Mouse (Mus musculus) kidney, postnatal 14 days (tissue): ENCODE measurements around the gene Pecam1.
A peak's percentile ranks its signal among the peaks of the same experiment; 100 is the strongest.
"Not testable (repeated sequence)": the region's sequence is repeated elsewhere in the genome, so short reads cannot be mapped to it uniquely, and the experiment has no call there.

Experiments used
- DNase-seq: peaks from one replicate; pipeline ENCODE4 v3.0.0; 2022; ENCODE audit warnings: mixed read lengths

Gene Pecam1

DNA sequence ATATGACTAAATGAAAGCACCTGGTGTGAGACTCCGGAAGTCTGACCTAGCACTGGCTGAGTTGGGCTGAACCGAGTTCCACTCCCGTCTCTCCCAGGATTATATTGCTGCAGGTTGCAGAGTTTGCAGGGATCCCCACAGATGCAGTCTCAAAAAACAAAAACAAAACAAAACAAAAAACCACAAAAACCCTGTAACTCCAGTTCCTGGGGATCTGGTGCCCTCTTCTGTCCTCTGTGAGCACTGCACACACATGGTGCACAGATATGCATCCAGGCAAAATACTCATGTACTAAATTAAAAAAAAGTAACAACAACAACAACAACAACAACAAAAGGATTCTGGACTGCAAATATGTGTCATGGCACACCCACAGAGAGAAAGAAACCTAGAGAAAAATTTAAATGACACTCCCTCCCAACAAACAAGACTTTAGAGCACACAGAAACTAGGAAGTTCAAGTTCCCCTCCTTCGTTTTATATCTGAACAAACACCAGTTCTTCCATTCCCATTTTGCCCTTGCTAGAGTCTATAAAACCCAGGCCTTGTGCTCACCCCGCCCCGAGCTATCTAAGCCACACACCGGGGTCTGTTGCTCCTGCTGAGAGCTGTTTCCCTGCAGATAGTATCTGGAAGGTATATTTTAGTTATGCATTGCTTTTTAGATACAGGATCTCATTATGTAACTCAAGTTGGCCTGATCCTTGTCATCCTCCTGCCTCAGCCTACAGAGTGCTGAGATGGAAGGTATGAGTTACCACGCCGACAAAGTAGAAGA is 20.0 kb upstream of the Pecam1 start:
- no peak for DNase-seq

DNA sequence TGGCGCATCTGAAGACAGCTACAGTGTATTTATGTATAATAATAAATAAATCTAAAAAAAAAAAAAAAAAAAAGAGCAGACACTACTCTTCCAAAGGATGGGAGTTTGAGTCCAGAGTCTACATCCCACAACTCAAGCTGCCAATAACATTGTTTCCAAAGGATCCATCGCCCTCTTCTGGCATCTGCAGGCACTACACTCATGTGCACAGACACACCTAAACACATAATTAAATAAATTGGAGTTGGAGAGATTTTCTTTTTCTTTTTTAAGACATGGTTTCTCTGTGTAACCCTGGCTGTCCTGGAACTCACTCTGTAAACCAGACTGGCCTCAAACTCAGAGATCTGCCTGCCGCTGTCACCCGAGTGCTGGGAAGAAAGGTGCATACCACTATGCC is 17.1 kb upstream of the Pecam1 start:
- no peak for DNase-seq

GRCm38 (mm10) chr11:106766611-106767162 is 16.3 kb upstream of the Pecam1 start:
- no peak for DNase-seq

DNA sequence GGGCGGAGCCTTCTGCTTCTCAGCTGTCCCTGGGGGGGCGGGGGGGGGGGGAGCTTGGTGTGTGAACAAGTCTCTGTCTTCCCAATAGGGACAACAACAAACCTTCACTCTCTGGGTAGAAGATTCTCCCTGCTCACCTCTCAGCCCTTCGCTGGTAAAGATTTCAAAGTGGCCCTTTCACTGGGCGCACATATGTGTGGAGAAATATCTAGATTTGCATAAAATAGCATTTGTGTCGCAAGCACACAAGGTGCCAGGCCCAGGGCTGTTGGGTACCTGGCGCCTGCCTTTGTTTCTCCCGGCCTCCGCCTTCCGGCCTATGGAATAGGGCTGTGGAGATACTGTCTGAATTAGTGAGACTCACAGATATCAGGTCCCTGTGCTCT is 12.4 kb upstream of the Pecam1 start:
- DNase-seq, result no peak

DNA sequence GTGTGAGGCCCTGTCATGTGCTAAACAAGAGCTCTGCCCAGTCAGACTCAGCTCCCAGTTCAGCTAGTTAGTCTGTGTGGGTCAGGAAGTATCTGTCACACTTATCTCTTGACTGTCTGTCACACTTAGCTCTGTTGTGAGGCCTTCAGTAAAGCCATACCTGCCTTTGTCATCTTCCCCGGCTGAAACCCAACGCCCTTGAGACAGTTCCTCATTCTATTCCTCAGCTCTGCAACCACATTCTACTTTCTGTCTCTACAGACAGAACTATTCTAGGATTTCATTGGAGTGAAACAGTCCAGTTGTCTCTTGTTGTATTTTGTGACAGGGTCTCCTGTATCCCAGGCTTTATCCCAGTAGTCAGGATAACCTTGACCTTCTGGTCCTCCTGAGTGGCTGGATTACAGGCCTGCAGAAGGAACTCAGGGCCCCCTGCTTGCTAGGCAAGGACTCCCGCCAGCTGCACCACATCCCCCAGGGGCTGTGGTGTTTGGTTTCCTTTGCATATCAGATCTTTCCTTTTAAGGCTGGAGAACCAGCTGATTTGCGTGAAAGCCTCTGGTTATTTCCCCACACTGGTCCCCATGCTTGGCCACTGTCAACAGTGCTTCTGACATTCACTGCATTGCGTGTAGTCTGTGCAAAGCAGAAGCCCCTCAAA is 11.8 kb upstream of the Pecam1 start:
- peak; percentile 48 for DNase-seq

- no peak for DNase-seq
Observed at GRCm38 (mm10) chr11:106760511-106760910, 10.1 kb upstream of the Pecam1 start.

DNA sequence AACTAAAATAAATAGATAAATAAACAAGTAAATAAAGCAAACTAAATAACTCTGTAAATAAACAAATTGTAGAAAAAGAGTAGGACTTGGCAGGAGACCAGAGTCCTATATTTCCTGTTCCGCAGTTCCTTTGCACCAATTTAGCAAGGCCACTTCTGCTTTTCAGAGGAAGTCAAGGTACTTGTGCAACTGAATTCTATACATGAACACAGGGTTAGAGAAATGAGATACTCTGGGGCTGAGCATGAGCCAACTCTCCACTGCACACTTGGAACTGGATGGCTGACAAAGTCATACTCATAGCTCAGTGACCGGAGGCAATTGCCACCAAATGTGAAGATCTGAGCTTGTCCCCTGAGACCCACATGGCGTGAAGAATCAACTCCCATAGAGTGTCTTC is 8.6 kb upstream of the Pecam1 start:
- no peak for DNase-seq

- DNase-seq, result no peak
Observed at GRCm38 (mm10) chr11:106755583-106755982, 5.2 kb upstream of the Pecam1 start.

DNA sequence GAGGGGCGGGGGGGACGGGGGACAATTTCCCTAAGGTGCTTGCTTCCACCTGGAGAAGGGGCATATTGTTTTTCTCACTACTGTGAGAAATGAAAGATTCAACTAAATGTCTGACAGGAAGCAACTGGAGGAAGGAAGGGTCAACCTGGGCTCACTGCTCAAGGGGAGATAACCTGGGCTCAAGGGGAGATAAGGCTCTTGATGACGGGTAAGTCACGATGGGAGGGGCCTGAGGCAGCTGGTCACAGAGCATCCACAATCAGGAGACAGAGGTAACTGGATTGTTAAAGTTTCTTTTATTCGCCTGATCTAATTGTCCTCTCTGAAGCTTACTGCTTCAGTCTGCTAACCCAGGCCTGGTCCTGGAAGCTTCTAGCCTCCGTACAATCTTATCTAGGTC is 2.9 kb upstream of the Pecam1 start:
- DNase-seq, result no peak

DNA sequence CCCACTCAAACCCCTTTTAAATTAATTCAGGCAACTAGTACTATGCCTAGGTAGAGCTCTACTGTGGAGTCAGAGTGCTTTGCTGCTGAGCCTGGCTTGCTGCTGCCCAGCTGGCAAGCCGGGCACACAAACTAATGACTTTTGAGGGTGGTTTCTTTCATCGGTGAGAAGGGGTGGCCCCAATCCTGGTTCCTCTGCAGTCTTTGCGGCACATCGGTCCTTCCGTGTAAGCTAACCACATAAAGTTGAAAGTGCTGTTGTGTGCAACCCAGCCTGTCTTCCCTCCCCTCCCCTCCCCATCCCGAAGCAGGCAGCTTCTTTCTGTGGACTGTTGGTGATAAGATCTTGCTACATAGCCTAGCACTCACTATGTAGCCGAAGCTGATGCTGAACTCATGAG is 1.7 kb upstream of the Pecam1 start:
- DNase-seq, result no peak

- DNase-seq, result no peak
Observed at GRCm38 (mm10) chr11:106751039-106752018, 901 bp upstream of the Pecam1 start, which contains the start of gene Milr1. TSS of gene Milr1 (plus strand) at chr11:106751226.

- DNase-seq, result not testable (repeated sequence)
Observed at GRCm38 (mm10) chr11:106749557-106750120, 789 bp downstream of the Pecam1 start.

DNA sequence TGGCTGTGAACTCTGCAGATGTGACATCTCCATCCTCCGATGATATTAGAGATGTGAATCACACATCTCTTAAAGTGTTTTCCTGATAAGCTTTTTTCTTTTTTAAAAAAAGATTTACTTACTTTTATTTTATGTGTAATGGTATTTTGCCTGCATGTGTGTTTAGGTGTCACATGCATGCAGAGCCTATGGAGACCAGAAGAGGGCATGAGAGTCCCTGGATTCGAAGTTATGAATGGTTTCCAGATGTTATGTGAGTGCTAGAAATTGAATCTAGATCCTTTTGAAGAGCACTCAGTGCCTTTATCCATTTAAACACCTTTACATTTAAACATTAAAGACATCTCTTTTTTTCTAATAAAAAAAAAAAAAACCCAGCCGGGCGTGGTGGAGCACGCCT is 5.5 kb downstream of the Pecam1 start:
- no peak for DNase-seq

DNA sequence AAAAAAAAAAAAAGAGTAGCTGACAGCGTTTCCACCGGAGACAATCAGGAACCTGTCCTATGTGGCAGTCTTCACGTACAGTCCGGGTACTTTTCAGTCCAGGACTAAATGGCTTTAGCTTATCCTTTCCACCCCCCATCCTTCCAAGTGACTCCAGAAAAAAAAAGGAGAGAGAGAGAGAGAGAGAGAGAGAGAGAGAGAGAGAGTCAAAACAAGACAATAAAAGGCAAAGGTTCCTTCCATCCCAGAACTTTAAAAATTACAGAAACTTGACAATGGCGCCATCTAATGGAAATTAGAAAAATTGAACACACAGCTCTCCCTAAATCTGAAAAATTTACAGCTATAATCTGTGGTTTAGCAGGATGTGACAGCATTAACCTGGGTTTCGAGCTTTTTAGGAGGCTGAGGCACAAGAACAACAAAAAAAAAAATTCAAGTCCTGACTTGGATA is 8.0 kb downstream of the Pecam1 start:
- no peak for DNase-seq

DNA sequence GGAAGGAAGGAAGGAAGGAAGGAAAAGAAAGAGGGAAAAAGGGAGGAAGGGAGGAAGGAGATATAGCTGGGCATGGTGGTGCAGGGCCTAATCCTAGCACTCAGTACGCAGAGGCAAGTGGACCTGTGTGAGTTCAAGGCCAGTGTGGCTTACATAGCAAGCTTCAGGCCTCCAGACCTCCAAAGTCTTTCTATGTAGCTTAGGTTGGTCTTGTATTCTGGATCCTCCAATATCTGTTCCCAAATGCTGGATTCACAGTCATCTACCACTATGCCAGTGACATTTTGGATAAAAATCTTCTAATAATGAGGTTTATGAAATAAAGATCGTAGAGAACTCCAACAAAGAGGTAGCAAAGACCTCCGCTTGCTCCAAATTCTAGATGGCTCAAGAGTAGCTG is 8.6 kb downstream of the Pecam1 start:
- DNase-seq, result no peak

GRCm38 (mm10) chr11:106741232-106741631 is 9.2 kb downstream of the Pecam1 start:
- no peak for DNase-seq

DNA sequence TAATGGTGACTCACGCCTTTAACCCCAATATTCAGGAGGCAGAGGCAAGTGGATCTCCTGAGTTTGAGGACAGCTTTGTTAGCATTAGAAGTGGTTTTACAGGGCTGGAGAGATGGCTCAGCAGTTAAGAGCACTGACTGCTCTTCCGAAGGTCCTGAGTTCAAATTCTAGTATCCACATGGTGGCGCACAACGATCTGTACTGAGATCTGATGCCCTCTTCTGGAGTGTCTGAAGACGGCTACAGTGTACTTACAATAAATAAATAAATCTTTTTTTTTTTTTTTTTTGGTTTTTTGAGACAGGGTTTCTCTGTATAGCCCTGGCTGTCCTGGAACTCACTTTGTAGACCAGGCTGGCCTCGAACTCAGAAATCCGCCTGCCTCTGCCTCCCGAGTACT is 9.7 kb downstream of the Pecam1 start:
- DNase-seq, result not testable (repeated sequence)

DNA sequence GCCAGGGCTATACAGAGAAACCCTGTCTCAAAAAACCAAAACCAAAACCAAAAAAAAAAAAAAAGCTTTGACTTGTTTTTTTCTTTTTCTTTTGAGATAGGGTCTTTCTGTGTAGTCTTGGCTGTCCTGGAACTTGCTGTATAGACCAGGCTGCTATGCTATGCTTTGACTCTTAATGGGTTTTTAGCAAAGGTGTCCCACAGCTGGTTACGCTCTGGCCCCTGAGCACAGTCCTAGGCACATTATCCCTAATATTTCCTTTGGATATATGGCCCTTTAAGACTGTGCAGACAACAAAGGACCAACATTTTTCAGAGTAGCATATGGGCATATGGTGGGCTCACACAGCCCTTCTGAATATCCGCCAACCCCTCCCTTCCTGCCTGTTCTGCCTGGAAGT is 11.3 kb downstream of the Pecam1 start:
- no peak for DNase-seq

DNA sequence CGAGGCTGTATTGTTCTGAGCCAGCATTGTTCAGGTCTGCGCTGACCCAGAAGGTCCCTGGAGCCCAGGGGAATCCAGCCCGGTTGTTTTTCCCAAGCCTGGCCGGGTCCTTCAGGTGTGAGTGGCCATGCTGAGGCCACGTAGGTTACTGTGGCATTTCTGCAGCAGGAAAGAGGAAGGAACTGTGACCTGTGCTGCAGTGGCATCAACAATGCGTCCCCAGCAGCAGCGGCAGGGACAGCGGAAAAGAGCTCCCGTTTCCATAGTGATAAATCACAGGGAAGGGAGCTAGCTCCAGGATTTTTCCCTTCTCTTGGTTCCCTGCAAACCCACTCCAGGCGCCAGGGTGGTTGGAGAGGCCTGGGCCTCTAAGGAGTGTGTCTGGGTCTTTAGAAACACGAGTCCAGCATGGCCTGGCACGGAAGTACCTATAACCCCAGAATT is 13.2 kb downstream of the Pecam1 start:
- peak; percentile 72 for DNase-seq

DNA sequence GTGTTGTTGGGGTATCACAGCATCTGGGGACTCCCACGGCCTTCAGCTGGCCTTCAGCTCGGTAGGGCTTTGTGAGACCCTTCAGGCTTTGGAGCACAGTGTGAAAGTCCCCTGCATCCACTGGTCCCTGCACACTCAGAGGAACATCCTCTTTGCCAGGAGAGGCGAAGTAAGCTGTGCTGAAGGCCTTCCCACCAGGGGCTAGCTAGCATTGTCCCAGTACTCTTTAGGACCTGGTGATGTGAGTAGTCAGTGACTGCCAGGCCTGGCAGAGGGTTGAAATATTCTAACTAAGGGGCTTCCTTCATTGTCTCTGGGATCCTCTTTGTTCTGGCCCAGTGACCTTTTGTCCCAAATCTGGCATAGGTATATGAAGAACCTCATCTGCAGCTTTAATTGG is 13.8 kb downstream of the Pecam1 start:
- DNase-seq, result no peak

GRCm38 (mm10) chr11:106730714-106731113 is 19.7 kb downstream of the Pecam1 start:
- DNase-seq, result peak; percentile 51

DNA sequence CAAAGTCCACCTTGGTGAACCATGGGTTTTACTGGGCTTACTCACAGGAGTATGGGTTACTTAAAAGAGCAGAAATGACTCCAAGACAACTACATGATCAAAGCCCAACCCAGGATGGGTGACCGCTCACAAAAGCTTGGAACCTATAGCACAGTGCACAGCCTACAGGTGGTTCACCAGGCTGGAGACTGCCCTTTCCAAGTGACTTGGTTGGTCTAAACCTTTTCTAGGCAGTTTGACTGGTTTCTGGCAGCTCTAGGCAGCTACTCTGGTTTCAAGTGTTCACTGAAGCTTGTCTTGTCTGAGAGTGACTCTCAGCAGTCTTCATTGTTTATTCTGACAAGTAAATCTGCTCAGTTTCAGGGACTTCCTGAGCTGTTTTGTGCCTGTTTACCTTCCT is 20.8 kb downstream of the Pecam1 start:
- DNase-seq, result no peak
